Mouse (Mus musculus) embryonic facial prominence, embryonic 13.5 days (tissue): ENCODE measurements around the gene Rgs6. TPM values are rescaled to one million over a fixed set of nuclear protein-coding genes. Genes with fewer than 3 reads are reported as not detected.

Source experiments
- ATAC-seq: fragments of 200-750 bp; cut with Nextera tagmentation; 2 replicates; pipeline ENCODE4 v1.8.0; 2017; ENCODE audit warnings: low read depth; ENCODE audit not compliant: insufficient number of reproducible peaks, insufficient read depth, low FRiP score, low TSS enrichment
- H3K27ac ChIP-seq: fragments of 300-500 bp; sonication (generic); 2 replicates; pipeline ENCODE4 v1.5.1; 2015; ENCODE audit warnings: moderate library complexity, mild to moderate bottlenecking, inconsistent platforms
- H3K27me3 ChIP-seq: fragments of 300-500 bp; sonication (generic); 2 replicates; pipeline ENCODE4 v1.6.1; 2015; ENCODE audit warnings: mild to moderate bottlenecking, inconsistent platforms
- H3K36me3 ChIP-seq: fragments of 300-500 bp; sonication (generic); 2 replicates; pipeline ENCODE4 v1.6.1; 2015; ENCODE audit warnings: mild to moderate bottlenecking, inconsistent platforms
- H3K4me1 ChIP-seq: fragments of 300-500 bp; sonication (generic); 2 replicates; pipeline ENCODE4 v1.6.1; 2015; ENCODE audit warnings: inconsistent platforms
- H3K4me2 ChIP-seq: fragments of 300-500 bp; sonication (generic); 2 replicates; pipeline ENCODE4 v1.6.1; 2015; ENCODE audit warnings: moderate library complexity, mild to moderate bottlenecking, inconsistent platforms
- H3K4me3 ChIP-seq: fragments of 300-500 bp; sonication (generic); 2 replicates; pipeline ENCODE4 v1.5.1; 2015; ENCODE audit warnings: mild to moderate bottlenecking, inconsistent platforms
- H3K9ac ChIP-seq: fragments of 300-500 bp; sonication (generic); 2 replicates; pipeline ENCODE4 v1.6.1; 2015; ENCODE audit warnings: mild to moderate bottlenecking, inconsistent platforms
- H3K9me3 ChIP-seq: fragments of 300-500 bp; sonication (generic); 2 replicates; pipeline ENCODE4 v1.6.1; 2016; ENCODE audit warnings: inconsistent platforms
- WGBS: fragments of 180-500 bp; shearing (Covaris S2); methylation state at CpG from one replicate; pipeline ENCODE4 v1.1.7; 2015; ENCODE audit warnings: mixed read lengths; 5-methylcytosine and 5-hydroxymethylcytosine counted together
- polyA plus RNA-seq: library from polyadenylated mRNA; unstranded; fragments of >200 nt; fragmentation: Nextera tagmentation; extraction: Ambion mirVana; gene quantifications from 2 replicates; pipeline ENCODE4 v1.2.1, GENCODE M21; 2015

Rgs6 gene
- 11.9 and 14.2 TPM in 2 replicates for polyA plus RNA-seq

GRCm38 (mm10) chr12:82588017-82588416 lies at the start of gene Rgs6:
TSS of gene Rgs6 (plus strand) at chr12:82588292.
- no peaks in the 10 kb centered on the region for H3K36me3 ChIP-seq
- H3K4me3 ChIP-seq = no peak within 1 kb of the TSS
- no peaks in the 10 kb centered on the region for H3K9me3 ChIP-seq
- no peak within 1 kb of the TSS for H3K27ac ChIP-seq
- H3K27me3 ChIP-seq = no peaks in the 10 kb centered on the region
- H3K9ac ChIP-seq = no peak within 1 kb of the TSS
- ATAC-seq = no peak
- no peak within 1 kb of the TSS for H3K4me2 ChIP-seq
- WGBS = 85% methylated on average over 2 of the region's 2 CpGs
- peaks cover 12% of the 10 kb centered on the region for H3K4me1 ChIP-seq

GRCm38 (mm10) chr12:82547127-82547526 lies 41.0 kb upstream of the Rgs6 start:
- no peaks in the 10 kb centered on the region for H3K9me3 ChIP-seq
- H3K4me1 ChIP-seq = no peaks in the 10 kb centered on the region
- no peaks in the 10 kb centered on the region for H3K36me3 ChIP-seq
- WGBS = 94% methylated on average over 4 of the region's 4 CpGs
- no peaks in the 10 kb centered on the region for H3K27me3 ChIP-seq
- H3K27ac ChIP-seq = no peak overlapping the region
- no peak overlapping the region for H3K4me3 ChIP-seq
- no peak overlapping the region for H3K4me2 ChIP-seq
- H3K9ac ChIP-seq = no peak overlapping the region
- no peak for ATAC-seq

DNA sequence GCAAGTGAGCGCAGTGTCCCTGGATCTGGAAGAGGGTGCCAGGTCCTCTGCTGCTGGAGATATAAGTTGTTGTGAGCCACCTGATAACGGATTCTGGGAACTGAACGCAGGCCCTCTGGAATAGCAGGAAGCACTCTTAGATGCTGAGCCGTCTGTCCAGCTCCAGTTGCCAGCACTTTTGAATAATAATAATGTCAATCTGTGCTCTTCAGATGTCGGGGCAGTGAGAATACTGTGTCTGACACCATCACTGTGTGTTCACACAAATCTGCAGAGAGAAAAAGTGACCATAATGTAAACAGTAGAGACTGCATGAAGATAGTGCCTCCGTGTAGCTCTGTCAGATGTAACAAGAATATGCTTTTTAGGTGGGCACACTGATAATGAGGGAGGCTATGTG lies 38.9 kb upstream of the Rgs6 start:
- 86% methylated on average over 6 of the region's 6 CpGs for WGBS

DNA sequence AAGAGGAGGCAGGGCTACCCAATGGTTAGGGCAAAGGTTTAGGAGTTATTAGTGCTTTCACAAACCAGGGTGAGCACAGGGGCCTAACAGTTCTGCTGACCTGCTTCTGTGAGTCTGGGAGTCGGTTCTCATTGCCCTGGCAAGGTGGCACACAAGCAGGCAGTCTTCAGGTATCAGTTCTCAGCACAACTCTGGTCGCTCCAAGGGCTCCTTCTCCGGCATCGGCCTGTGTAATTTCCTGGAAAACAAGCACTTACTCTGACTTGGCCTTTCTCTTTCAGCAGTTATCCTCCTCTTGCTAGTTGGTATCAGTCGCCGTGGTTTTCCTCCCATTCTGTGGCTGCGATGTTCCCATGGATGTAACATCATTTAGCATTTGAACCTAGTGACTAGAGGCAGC lies 38.0 kb upstream of the Rgs6 start:
- no peak overlapping the region for H3K9ac ChIP-seq
- H3K4me1 ChIP-seq = no peaks in the 10 kb centered on the region
- no peak for ATAC-seq
- H3K27me3 ChIP-seq = no peaks in the 10 kb centered on the region
- no peak overlapping the region for H3K27ac ChIP-seq
- no peak overlapping the region for H3K4me2 ChIP-seq
- no peaks in the 10 kb centered on the region for H3K36me3 ChIP-seq
- no peaks in the 10 kb centered on the region for H3K9me3 ChIP-seq
- H3K4me3 ChIP-seq = no peak overlapping the region
- 89% methylated on average over 7 of the region's 7 CpGs for WGBS

More for the DNA sequence above, 38.9 kb upstream of the Rgs6 start:
- no peak overlapping the region for H3K4me3 ChIP-seq
- no peaks in the 10 kb centered on the region for H3K36me3 ChIP-seq
- H3K9me3 ChIP-seq = no peaks in the 10 kb centered on the region
- no peak overlapping the region for H3K9ac ChIP-seq
- no peaks in the 10 kb centered on the region for H3K4me1 ChIP-seq
- no peaks in the 10 kb centered on the region for H3K27me3 ChIP-seq
- H3K4me2 ChIP-seq = no peak overlapping the region
- no peak for ATAC-seq
- H3K27ac ChIP-seq = no peak overlapping the region

- H3K4me1 ChIP-seq = no peaks in the 10 kb centered on the region
- H3K36me3 ChIP-seq = no peaks in the 10 kb centered on the region
- H3K9ac ChIP-seq = no peak overlapping the region
- no peaks in the 10 kb centered on the region for H3K27me3 ChIP-seq
- H3K9me3 ChIP-seq = no peaks in the 10 kb centered on the region
- no peak for ATAC-seq
- WGBS = 93% methylated on average over 5 of the region's 5 CpGs
- no peak overlapping the region for H3K4me3 ChIP-seq
- H3K4me2 ChIP-seq = no peak overlapping the region
- no peak overlapping the region for H3K27ac ChIP-seq
These were observed 35.7 kb upstream of the Rgs6 start for GRCm38 (mm10) chr12:82552376-82552775.

DNA sequence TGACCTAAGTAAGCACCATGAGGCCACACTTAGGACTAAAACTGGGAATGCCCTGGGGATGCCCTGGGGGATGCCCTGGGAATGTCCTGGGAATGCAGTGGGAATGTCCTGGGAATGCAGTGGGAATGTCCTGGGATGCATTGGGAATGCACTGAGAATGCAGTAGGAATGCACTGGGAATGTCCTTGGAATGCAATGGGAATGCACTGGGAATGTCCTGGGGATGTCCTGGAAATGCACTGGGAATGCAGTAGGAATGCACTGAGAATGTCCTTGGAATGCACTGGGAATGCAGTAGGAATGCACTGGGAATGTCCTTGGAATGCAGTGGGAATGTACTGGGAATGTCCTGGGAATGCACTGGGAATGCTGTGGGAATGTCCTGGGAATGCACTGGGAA lies 25.2 kb upstream of the Rgs6 start:
- Histone ChIP-seq H3K9ac (no peak overlapping the region), H3K27ac (no peak overlapping the region), H3K27me3 (no peaks in the 10 kb centered on the region), H3K36me3 (no peaks in the 10 kb centered on the region), H3K9me3 (no peaks in the 10 kb centered on the region), H3K4me3 (no peak overlapping the region), H3K4me2 (no peak overlapping the region), H3K4me1 (0 out of 2 replicates have a peak, but pooled peaks cover 4% of the 10 kb centered on the region)
- ATAC-seq = no peak

DNA sequence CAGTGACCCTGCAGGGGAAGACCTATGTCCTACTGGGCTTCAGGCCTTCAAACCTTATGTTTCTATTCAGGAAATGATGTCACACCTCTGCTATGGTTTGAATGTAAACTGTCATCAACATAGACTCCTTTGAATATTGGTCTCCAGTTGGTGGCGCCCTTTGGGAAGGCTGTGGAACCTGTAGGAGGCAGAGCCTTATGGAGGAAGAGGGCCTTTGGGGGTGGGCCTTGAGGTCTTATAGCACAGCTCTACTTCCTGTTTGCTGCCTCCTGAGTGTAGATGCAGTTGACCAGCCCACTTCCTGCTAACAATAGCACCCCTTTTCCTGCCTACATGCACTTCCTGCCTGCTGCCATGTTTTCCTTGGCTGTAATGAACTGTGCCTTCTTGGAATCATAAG lies 19.7 kb upstream of the Rgs6 start:
- Histone ChIP-seq H3K4me1 (no peaks in the 10 kb centered on the region), H3K27ac (no peak overlapping the region), H3K4me3 (no peak overlapping the region), H3K4me2 (no peak overlapping the region), H3K9me3 (no peaks in the 10 kb centered on the region), H3K9ac (no peak overlapping the region), H3K36me3 (no peaks in the 10 kb centered on the region), H3K27me3 (no peaks in the 10 kb centered on the region)
- ATAC-seq = no peak
- WGBS = 93% methylated on average over 1 of the region's 1 CpGs

- no peak for ATAC-seq
- H3K36me3 ChIP-seq = no peaks in the 10 kb centered on the region
- H3K27ac ChIP-seq = no peak overlapping the region
- WGBS = 54% methylated on average over 1 of the region's 1 CpGs
- H3K4me1 ChIP-seq = no peaks in the 10 kb centered on the region
- no peak overlapping the region for H3K4me2 ChIP-seq
- no peak overlapping the region for H3K4me3 ChIP-seq
- no peak overlapping the region for H3K9ac ChIP-seq
- H3K9me3 ChIP-seq = no peaks in the 10 kb centered on the region
- no peaks in the 10 kb centered on the region for H3K27me3 ChIP-seq
These were observed 15.4 kb upstream of the Rgs6 start for GRCm38 (mm10) chr12:82572706-82573105.

DNA sequence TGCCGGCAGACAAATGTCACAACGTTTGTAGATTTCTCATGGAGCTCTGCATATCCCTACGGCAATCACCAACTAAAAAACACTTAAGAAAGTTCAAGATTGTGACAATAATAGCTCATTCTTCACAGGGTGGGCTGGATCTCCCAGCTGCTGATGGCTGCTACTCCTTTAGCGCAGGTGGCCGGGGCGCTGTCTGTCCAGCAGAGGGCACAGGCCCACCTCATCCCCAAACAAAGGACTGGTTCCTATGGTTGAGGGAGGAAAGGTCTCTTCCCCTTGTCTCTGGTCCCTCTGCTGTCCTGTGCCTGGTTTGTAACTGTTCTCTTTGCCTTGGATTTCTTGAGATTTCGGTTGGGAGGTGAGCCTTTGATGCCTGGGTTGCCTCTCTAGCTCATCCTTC lies 1.5 kb upstream of the Rgs6 start:
- Histone ChIP-seq H3K9ac (no peak overlapping the region), H3K4me1 (peaks cover 12% of the 10 kb centered on the region), H3K36me3 (no peaks in the 10 kb centered on the region), H3K27ac (no peak overlapping the region), H3K9me3 (no peaks in the 10 kb centered on the region), H3K4me2 (no peak overlapping the region), H3K4me3 (no peak overlapping the region), H3K27me3 (no peaks in the 10 kb centered on the region)
- 43% methylated on average over 7 of the region's 7 CpGs for WGBS
- no peak for ATAC-seq

- Histone ChIP-seq H3K4me2 (no peak overlapping the region), H3K27me3 (no peaks in the 10 kb centered on the region), H3K27ac (no peak overlapping the region), H3K9me3 (no peaks in the 10 kb centered on the region), H3K4me1 (peaks cover 12% of the 10 kb centered on the region), H3K4me3 (no peak overlapping the region), H3K9ac (no peak overlapping the region), H3K36me3 (no peaks in the 10 kb centered on the region)
- WGBS = 37% methylated on average over 7 of the region's 7 CpGs
- no peak for ATAC-seq
These were observed 670 bp upstream of the Rgs6 start for GRCm38 (mm10) chr12:82587348-82587895.

GRCm38 (mm10) chr12:82588846-82589630 lies 946 bp downstream of the Rgs6 start:
- WGBS = 42% methylated on average over 18 of the region's 19 CpGs
- no peaks in the 10 kb centered on the region for H3K27me3 ChIP-seq
- H3K9ac ChIP-seq = no peak overlapping the region
- no peak for ATAC-seq
- H3K4me3 ChIP-seq = no peak overlapping the region
- no peaks in the 10 kb centered on the region for H3K36me3 ChIP-seq
- H3K9me3 ChIP-seq = no peaks in the 10 kb centered on the region
- peaks cover 8% of the 10 kb centered on the region for H3K4me1 ChIP-seq
- H3K27ac ChIP-seq = no peak overlapping the region
- H3K4me2 ChIP-seq = no peak overlapping the region

GRCm38 (mm10) chr12:82599011-82599410 lies 10.9 kb downstream of the Rgs6 start:
- Histone ChIP-seq H3K4me2 (no peak overlapping the region), H3K27me3 (no peaks in the 10 kb centered on the region), H3K4me1 (0 out of 2 replicates have a peak, but pooled peaks cover 14% of the 10 kb centered on the region), H3K9me3 (no peaks in the 10 kb centered on the region), H3K27ac (no peak overlapping the region), H3K4me3 (no peak overlapping the region), H3K9ac (no peak overlapping the region), H3K36me3 (no peaks in the 10 kb centered on the region)
- no peak for ATAC-seq
- 94% methylated on average over 2 of the region's 2 CpGs for WGBS
